Mouse (Mus musculus) forebrain, embryonic 14.5 days (tissue): ENCODE data around the gene Ehd2. TPM values are rescaled to one million over a fixed set of nuclear protein-coding genes. Genes with fewer than 3 reads are reported as not detected.

Experiments used
- ATAC-seq: fragments of 200-750 bp; cut with Nextera tagmentation; 2 replicates; pipeline ENCODE4 v1.8.0; 2017; ENCODE audit warnings: mild to moderate bottlenecking, moderate library complexity
- DNase-seq: peaks from one replicate; pipeline ENCODE4 v3.0.0-alpha.2; 2015; ENCODE audit warnings: low spot score
- H3K27ac ChIP-seq: fragments of 300-500 bp; sonication (generic); 2 replicates; pipeline ENCODE4 v1.5.1; 2014; ENCODE audit warnings: low read depth, mild to moderate bottlenecking, control low read depth, low read length, moderate library complexity
- H3K27me3 ChIP-seq: fragments of 300-500 bp; sonication (generic); replicated peaks from 2 replicates; pipeline ENCODE4 v1.6.1; 2014; ENCODE audit warnings: low read length, control low read depth, mixed read lengths; ENCODE audit not compliant: control insufficient read depth, insufficient read depth
- H3K36me3 ChIP-seq: fragments of 300-500 bp; sonication (generic); 2 replicates; pipeline ENCODE4 v1.6.1; 2014; ENCODE audit warnings: low read length, control low read depth; ENCODE audit not compliant: control insufficient read depth, insufficient read depth
- H3K4me1 ChIP-seq: fragments of 300-500 bp; sonication (generic); 2 replicates; pipeline ENCODE4 v1.6.1; 2014; ENCODE audit warnings: antibody characterized with exemption, low read length, control low read depth; ENCODE audit not compliant: control insufficient read depth, insufficient read depth
- H3K4me2 ChIP-seq: fragments of 300-500 bp; sonication (generic); 2 replicates; pipeline ENCODE4 v1.6.1; 2014; ENCODE audit warnings: mild to moderate bottlenecking, control low read depth, low read length
- H3K4me3 ChIP-seq: fragments of 300-500 bp; sonication (generic); 2 replicates; pipeline ENCODE4 v1.5.1; 2014; ENCODE audit warnings: low read depth, low read length, control low read depth
- H3K9ac ChIP-seq: fragments of 300-500 bp; sonication (generic); 2 replicates; pipeline ENCODE4 v1.6.1; 2014; ENCODE audit warnings: mild to moderate bottlenecking, low read length, control low read depth, moderate library complexity
- H3K9me3 ChIP-seq: fragments of 300-500 bp; sonication (generic); replicated peaks from 2 replicates; pipeline ENCODE4 v1.6.1; 2016; ENCODE audit warnings: low read length, control low read depth, mixed read lengths; ENCODE audit not compliant: control insufficient read depth
- WGBS: fragments of 180-500 bp; shearing (Covaris S2); extraction: QIAGEN DNeasy Blood & Tissue Kit; methylation state at CpG from one replicate; pipeline ENCODE4 v1.1.7; 2014; 5-methylcytosine and 5-hydroxymethylcytosine counted together
- polyA plus RNA-seq: library from polyadenylated mRNA; unstranded; fragments of >200 nt; fragmentation: Nextera tagmentation; extraction: Ambion mirVana; gene quantifications from 2 replicates; pipeline ENCODE4 v1.2.1, GENCODE M21; 2014

The Ehd2 gene
- polyA plus RNA-seq, 1 experiment from 2014 or later, result 4.5 TPM

- Histone ChIP-seq H3K27ac (no peak overlapping the region), H3K4me2 (no peak overlapping the region), H3K9ac (no peak overlapping the region), H3K4me3 (no peak overlapping the region), H3K27me3 (no peaks in the 10 kb centered on the region), H3K36me3 (peaks cover 23% of the 10 kb centered on the region), H3K4me1 (no peaks in the 10 kb centered on the region), H3K9me3 (no peaks in the 10 kb centered on the region)
- 90% methylated on average over 2 of the region's 2 CpGs for WGBS
- ATAC-seq (no peak), DNase-seq (no peak)
Measured at GRCm38 (mm10) chr7:15914751-15915150, 52.6 kb downstream of the Ehd2 start.

GRCm38 (mm10) chr7:15914252-15914651 lies 53.1 kb downstream of the Ehd2 start:
- no peak overlapping the region for H3K4me2 ChIP-seq
- DNase-seq (peak; percentile 34), ATAC-seq (no peak)
- H3K4me3 ChIP-seq, result no peak overlapping the region
- no peaks in the 10 kb centered on the region for H3K27me3 ChIP-seq
- no peaks in the 10 kb centered on the region for H3K4me1 ChIP-seq
- no peaks in the 10 kb centered on the region for H3K9me3 ChIP-seq
- 41% methylated on average over 2 of the region's 2 CpGs for WGBS
- H3K27ac ChIP-seq, result no peak overlapping the region
- H3K9ac ChIP-seq, result no peak overlapping the region
- H3K36me3 ChIP-seq, result peaks cover 18% of the 10 kb centered on the region

GRCm38 (mm10) chr7:15912183-15912582 lies 55.2 kb downstream of the Ehd2 start:
- 0% methylated on average over 4 of the region's 4 CpGs for WGBS
- DNase-seq, result peak; percentile 87
- Histone ChIP-seq H3K4me3 (no peak overlapping the region), H3K4me1 (no peaks in the 10 kb centered on the region), H3K9me3 (no peaks in the 10 kb centered on the region), H3K4me2 (no peak overlapping the region), H3K27me3 (no peaks in the 10 kb centered on the region), H3K36me3 (peaks cover 5% of the 10 kb centered on the region), H3K9ac (no peak overlapping the region), H3K27ac (no peak overlapping the region)
- ATAC-seq, result peak; percentile 62

- Histone ChIP-seq H3K4me2 (no peak overlapping the region), H3K36me3 (no peaks in the 10 kb centered on the region), H3K9me3 (no peaks in the 10 kb centered on the region), H3K4me3 (no peak overlapping the region), H3K9ac (no peak overlapping the region), H3K4me1 (no peaks in the 10 kb centered on the region), H3K27ac (no peak overlapping the region), H3K27me3 (no peaks in the 10 kb centered on the region)
- DNase-seq (no peak), ATAC-seq (no peak)
- 89% methylated on average over 5 of the region's 5 CpGs for WGBS
Measured at GRCm38 (mm10) chr7:15910521-15910920, 56.8 kb downstream of the Ehd2 start.

- Histone ChIP-seq H3K9me3 (no peaks in the 10 kb centered on the region), H3K27ac (no peak overlapping the region), H3K4me3 (no peak overlapping the region), H3K36me3 (no peaks in the 10 kb centered on the region), H3K9ac (no peak overlapping the region), H3K27me3 (no peaks in the 10 kb centered on the region), H3K4me2 (no peak overlapping the region), H3K4me1 (no peaks in the 10 kb centered on the region)
- 84% methylated on average over 8 of the region's 8 CpGs for WGBS
- no peak for ATAC-seq
- DNase-seq, result no peak
Measured at GRCm38 (mm10) chr7:15907971-15908590, 59.3 kb downstream of the Ehd2 start.

GRCm38 (mm10) chr7:15906602-15907001 lies 60.8 kb downstream of the Ehd2 start:
- no peak for ATAC-seq
- Histone ChIP-seq H3K27me3 (no peaks in the 10 kb centered on the region), H3K9me3 (no peaks in the 10 kb centered on the region), H3K4me3 (no peak overlapping the region), H3K9ac (no peak overlapping the region), H3K4me1 (no peaks in the 10 kb centered on the region), H3K36me3 (no peaks in the 10 kb centered on the region), H3K27ac (no peak overlapping the region), H3K4me2 (no peak overlapping the region)
- no peak for DNase-seq
- 85% methylated on average over 1 of the region's 1 CpGs for WGBS

GRCm38 (mm10) chr7:15905861-15906260 lies 61.5 kb downstream of the Ehd2 start:
- H3K36me3 ChIP-seq, result no peaks in the 10 kb centered on the region
- no peaks in the 10 kb centered on the region for H3K27me3 ChIP-seq
- ATAC-seq (no peak), DNase-seq (no peak)
- no peak overlapping the region for H3K4me2 ChIP-seq
- no peak overlapping the region for H3K9ac ChIP-seq
- H3K4me3 ChIP-seq, result no peak overlapping the region
- H3K27ac ChIP-seq, result no peak overlapping the region
- H3K4me1 ChIP-seq, result no peaks in the 10 kb centered on the region
- 47% methylated on average over 7 of the region's 7 CpGs for WGBS
- H3K9me3 ChIP-seq, result no peaks in the 10 kb centered on the region

- Histone ChIP-seq H3K4me2 (no peak overlapping the region), H3K9ac (no peak overlapping the region), H3K4me1 (no peaks in the 10 kb centered on the region), H3K27ac (no peak overlapping the region), H3K27me3 (no peaks in the 10 kb centered on the region), H3K36me3 (no peaks in the 10 kb centered on the region), H3K4me3 (no peak overlapping the region), H3K9me3 (no peaks in the 10 kb centered on the region)
- 77% methylated on average over 9 of the region's 9 CpGs for WGBS
- DNase-seq (no peak), ATAC-seq (no peak)
Measured at GRCm38 (mm10) chr7:15901366-15902048, 65.9 kb downstream of the Ehd2 start.
